Mouse (Mus musculus) left cerebral cortex, postnatal 14 days (tissue): ENCODE measurements at regions not wholly inside any gene's neighbourhood (a gene's known extent, or its start where the extent isn't known, plus 50 kb on each side); places are given as distances from the start of the nearest gene placed in this dataset.

Experiments used
- DNase-seq, 2 experiments: peaks; one replicate each; pipeline ENCODE4 v3.0.0; 2021 to 2022; ENCODE audit warnings: low spot score in 2 of 2, mixed read lengths in 1 of 2
- intact Hi-C: fragments of 180-260 bp; cut with DNase I; formaldehyde crosslinking; loops from one replicate; pipeline ENCODE4 v1.15.1; 2025

- no peak for DNase-seq
- intact Hi-C loops: no loop called here
These were observed 168.7 kb upstream of the Prdm1 start for GRCm38 (mm10) chr10:44696973-44697372.

DNA sequence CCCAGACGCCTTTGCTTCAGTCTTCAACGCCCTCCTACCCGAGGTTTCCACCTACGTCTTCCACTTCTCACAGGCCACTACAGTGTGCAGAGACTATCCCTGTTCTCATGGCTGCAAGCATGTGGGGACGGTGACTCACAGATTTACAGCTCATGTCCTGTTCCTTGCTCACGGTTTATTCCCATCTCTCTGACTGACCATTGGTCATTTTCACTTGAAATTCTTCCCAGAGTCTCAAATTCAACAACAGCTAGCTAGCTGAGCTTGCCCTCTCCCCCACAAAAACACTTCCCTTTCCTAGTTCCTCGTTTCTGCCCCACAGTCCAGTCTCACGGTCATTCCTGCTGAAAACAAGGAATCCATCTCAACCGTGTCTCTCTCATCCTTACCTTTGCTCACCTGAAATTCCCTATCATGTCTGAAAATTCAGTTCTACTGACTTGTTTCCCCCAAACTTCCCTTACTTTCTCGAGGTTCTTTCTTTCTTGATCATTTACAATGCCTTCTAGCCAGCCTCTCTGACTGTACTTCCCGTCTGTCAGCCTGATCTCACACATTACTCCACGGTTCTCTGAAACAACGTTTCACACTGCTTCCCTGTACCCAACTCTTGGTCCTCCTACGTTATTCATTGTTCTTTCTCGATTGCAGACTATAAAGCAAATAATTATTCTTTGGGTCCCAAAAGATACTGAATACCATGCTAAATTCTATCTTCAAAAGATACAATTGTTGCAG lies 163.5 kb upstream of the Prdm1 start:
- intact Hi-C loops: no loop called here
- no peak for DNase-seq

- no peak for DNase-seq
- intact Hi-C loops: no loop called here
These were observed 160.3 kb upstream of the Prdm1 start for GRCm38 (mm10) chr10:44688555-44688954.

- intact Hi-C loops: no loop called here
These were observed 157.8 kb upstream of the Prdm1 start for GRCm38 (mm10) chr10:44686055-44686454.

GRCm38 (mm10) chr10:44685215-44685614 lies 156.9 kb upstream of the Prdm1 start:
- DNase-seq: peak in 1 of 2 experiments; percentile 23
- intact Hi-C loops: no loop called here

More at GRCm38 (mm10) chr10:44686055-44686454, 157.8 kb upstream of the Prdm1 start:
- no peak for DNase-seq

GRCm38 (mm10) chr10:44676506-44676905 lies 148.2 kb upstream of the Prdm1 start:
- intact Hi-C loops: no loop called here

DNA sequence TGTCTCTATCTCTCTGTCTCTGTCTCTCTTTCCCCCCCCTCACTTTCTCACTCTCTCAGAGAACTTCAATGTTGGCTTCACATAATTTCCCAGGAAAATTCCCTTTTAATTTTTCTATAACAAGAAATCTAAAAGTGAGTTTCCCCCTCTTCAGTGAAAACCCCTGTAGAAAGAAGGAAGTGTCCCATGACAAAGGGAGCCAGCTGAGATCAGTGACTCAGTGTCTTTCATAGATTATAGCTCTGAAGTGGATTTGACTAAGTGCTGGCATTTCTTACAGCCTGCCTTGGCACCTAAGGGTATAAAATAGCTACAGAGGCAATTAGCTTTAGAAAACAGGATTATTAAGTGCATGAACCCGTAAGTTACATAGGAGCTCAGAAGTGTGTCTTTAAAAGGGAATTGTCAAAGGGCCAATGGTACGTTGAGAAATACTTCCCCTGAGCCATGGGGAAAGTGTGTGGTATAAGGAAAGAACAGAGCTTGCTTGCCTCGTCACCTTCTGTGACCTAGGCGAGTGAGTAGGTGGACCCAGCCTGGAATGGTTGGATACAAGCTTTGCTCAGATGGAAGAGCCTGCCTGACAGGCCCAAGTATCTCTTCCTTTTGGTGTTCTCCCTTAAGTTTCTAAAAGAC lies 137.3 kb upstream of the Prdm1 start:
- DNase-seq: no peak
- intact Hi-C loops: no loop called here

More at GRCm38 (mm10) chr10:44676506-44676905, 148.2 kb upstream of the Prdm1 start:
- DNase-seq: no peak

DNA sequence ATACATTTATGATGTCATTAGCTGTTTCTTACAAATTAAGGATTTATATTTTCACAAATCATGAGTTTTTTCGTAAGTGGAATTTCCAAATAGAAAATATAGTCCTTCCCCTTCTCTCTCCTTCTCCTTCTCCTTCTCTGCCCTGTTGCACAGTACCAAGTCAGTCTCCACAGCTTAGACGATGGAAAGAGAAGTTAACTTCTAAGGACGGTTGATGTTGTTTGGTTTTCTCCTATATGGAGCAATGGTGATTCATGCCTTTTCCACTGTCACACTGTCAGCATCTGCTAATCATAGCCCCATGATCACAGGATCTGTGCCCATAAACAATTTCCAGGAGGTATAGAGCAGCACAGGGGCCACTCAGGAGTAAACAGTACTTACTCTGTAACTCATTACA lies 131.2 kb upstream of the Prdm1 start:
- no peak for DNase-seq
- intact Hi-C loops: no loop called here

- no peak for DNase-seq
- intact Hi-C loops: no loop called here
These were observed 125.5 kb upstream of the Prdm1 start for GRCm38 (mm10) chr10:44653761-44654160.

DNA sequence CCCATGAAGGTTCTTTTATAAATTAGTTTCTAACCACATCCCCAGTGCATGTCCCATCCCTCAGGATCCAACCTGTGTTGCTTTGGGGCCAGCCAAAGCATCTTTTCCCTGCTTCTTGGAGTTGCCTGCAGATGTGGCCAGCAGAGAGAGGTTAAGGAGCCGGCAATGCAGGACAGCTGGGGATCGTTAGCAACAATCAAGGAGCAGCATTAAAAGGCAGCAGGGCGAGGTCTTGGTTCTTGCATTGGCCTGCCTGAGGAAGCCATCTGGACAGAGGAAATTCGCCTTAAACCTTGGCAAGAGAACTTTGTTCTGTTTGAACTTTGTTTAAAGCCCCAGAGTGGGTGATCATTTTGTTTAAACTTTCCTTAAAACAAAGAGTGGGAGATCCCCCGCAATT lies 118.7 kb upstream of the Prdm1 start:
- no peak for DNase-seq
- intact Hi-C loops: no loop called here

- intact Hi-C loops: no loop called here
- DNase-seq: no peak
These were observed 118.3 kb upstream of the Prdm1 start for GRCm38 (mm10) chr10:44646615-44647014.

DNA sequence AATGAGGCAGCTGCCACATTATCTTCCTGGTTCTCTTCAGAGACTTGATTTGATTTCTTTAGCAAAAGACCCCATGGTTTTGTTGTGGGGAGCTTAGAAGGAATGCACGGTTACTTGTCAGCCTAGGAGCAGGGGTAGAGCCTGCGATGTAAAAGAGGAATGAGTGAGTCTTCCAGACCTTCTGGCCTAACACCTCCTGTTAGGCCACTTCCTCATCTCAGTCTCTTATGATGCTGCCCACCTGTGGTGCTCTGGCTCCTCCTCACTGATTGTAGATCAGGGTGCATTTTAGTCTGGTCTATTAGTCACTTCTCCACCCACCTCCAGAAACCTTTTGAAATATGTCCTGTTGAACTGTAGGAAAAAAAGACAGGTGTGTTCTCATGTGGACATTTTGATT lies 113.3 kb upstream of the Prdm1 start:
- no peak for DNase-seq
- intact Hi-C loops: no loop called here

DNA sequence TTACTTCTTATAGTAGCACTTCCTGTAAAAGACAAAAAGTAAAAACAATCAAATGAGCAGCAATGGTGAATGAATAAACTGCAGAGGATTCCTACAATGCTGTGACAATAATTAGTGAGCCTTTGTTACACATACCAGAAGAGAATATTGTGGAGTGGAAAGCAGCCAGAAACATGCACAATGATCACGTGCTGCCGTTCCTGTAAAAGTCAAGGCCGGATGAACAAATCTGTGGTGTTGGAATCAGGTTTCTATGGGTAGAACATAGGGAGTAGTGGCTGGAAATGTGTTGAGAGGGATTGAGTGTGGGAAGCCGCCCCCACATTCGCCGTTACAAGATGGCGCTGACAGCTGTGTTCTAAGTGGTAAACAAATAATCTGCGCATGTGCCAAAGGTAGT lies 112.3 kb upstream of the Prdm1 start:
- DNase-seq: no peak
- intact Hi-C loops: no loop called here

- no peak for DNase-seq
- intact Hi-C loops: no loop called here
These were observed 110.4 kb upstream of the Prdm1 start for GRCm38 (mm10) chr10:44638678-44639077.

- DNase-seq: no peak
- intact Hi-C loops: no loop called here
These were observed 108.5 kb upstream of the Prdm1 start for GRCm38 (mm10) chr10:44636786-44637185.

DNA sequence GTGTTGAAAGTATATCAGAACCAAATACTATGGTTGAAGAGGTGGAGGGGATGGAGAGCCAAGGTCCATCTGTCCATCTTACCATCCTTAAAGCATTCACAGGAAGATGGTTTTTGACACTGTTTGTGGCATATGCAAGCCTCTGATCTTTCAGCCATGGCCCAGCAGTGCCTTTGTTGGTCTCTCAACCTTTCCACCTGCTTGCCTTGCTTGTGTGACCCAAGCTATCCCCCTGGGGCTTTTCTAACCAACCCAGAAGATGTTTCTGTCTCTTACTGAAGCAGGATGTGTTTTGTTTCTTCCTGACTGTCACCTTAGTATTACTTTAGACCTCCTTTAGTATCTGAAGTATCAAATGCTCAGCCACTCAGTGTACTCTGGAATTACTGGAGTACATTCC lies 107.8 kb upstream of the Prdm1 start:
- intact Hi-C loops: no loop called here
- DNase-seq: no peak

DNA sequence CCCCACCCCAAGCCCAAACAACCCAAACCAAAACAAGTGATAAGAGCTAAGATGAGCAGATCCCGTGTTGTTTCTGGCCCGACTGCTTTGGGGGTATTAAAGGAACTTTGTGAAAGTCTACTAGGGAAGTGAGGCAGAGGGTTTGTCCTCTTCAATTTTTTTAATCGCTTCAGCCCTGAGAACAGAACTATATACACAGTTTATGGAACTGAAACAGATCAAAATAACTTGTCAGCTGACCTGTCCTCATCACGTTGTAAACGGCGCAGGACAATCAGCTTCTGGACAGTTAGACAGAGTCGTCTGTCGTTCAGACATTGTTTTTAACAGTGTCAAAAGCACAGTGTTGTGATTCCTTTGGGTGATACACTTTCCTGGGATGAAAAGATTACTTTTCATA lies 103.3 kb upstream of the Prdm1 start:
- intact Hi-C loops: no loop called here
- no peak for DNase-seq

DNA sequence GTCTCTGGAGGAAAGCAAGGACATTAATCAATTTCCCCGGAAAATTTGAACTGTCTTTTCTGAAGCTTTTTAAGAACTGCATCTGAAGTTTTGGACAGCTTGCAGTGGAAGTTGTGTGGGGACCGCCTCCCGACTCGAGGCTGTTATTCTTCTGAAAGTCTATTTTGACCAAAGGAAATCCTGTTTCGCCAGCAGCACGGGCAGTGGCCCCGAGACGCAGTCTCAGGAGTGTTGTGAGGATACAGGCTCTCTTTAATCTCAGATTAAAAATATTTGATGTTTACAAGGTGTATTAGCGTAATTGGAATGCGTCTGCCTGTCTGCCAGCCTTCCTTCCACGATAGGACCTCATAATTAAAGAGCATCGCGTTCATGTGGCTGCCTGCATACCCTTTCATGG lies 102.2 kb upstream of the Prdm1 start:
- DNase-seq: no peak
- intact Hi-C loops: no loop called here

DNA sequence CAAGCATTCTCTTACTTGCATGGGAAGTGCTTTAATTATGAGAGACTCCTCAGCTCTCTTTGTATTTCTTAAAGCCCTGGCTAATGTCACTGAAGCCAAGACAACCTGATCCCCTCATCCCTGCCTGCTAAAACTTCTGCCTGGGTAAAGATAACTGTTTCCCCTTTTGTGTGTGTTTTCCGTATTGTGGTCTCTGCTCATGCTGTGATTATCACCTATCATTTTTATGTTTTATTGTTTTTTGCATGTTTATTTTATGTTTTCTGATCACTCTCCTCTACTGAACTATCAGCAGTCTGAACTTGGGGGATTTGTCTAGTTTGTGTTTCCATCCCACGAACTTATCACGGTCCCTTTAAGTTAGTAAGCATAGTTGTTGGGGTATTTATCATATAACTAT lies 100.1 kb upstream of the Prdm1 start:
- no peak for DNase-seq
- intact Hi-C loops: no loop called here

- no peak for DNase-seq
- intact Hi-C loops: no loop called here
These were observed 99.1 kb upstream of the Prdm1 start for GRCm38 (mm10) chr10:44627431-44627830.

GRCm38 (mm10) chr10:44625521-44625920 lies 97.2 kb upstream of the Prdm1 start:
- DNase-seq: no peak
- intact Hi-C loops: no loop called here
